Mouse (Mus musculus) E14TG2a.4 (cell line): ENCODE data around the gene Il18.

ENCODE experiments used
- CTCF ChIP-seq: conservative IDR thresholded peaks from 2 replicates; pipeline ENCODE4 v1.5.1; 2014; ENCODE audit warnings: low read length
- NANOG ChIP-seq: IDR thresholded peaks from 2 replicates; pipeline ENCODE4 v1.6.1; 2014; ENCODE audit warnings: borderline replicate concordance, low read length, mixed read lengths

DNA sequence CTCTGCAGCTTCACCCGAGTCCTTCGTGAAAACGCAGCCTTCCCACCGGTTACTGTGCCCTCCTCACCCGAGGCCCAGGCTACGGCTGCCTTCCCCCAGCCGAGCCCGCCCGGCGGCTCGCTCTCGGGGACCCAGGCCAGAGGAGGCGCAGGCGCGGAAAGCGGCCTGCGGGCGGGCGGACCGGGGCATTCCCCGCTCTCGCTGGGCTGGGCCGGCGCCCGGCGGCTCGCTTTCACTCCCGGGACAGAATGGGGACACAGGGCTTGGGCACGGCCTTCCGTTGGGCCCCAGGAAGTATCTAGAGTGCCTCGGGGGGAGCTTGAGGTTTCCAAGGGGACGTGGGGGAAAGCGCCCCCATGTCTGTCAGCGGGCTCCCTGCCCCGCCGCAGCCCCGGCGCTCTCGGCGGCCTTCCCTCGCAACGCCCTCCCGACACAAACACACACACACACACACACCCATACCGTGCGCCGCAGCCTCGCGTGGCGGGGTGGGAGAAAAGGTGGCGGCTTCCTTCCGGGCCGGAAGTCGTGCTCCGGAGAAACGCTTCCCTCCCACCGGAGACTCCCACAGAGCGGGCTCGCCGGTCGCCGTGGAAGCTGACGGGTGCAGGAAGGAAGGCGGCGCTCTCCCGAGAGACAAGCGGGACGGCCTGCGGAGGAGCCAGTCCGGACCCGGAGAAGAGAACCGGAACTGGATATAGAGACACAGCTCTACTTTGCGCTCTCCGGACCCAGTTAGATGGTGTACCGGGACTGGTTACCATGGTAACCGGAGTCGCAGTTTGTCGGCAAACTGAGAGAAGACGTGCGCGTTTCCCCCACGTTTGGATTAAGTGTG, 62.4 kb downstream of the Il18 start, which contains the start of the genes Pih1d2 and Nkapd1:
- TF ChIP-seq CTCF, result no peak
- TF ChIP-seq NANOG, result no peak
